Mouse (Mus musculus) embryo, embryonic 11.5 days (tissue): Measurements from ENCODE around the gene Tvp23b.

Experiments used
- DNase-seq: peaks from one replicate; pipeline ENCODE4 v3.0.0-alpha.2; 2012; ENCODE audit warnings: low read depth, low spot score

The Tvp23b gene

DNA sequence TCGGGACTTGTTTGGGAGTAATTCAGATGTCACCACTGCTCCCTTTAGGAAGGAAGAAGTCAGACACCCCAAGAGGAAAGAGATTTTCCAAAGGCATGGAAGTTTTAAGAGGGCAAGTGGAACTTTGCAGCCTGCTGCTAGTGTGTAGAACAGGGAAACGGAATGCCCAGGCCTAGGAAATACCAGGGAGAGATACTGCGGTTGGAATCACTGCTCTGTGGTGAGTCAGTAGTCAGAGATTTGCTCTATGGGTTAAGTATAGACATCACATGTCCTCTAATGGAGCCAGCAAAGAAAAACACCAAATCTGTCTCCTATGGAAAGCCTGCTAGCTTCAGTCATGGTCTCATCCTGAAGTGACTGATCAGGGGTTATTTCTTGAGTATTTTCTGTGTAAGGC, 60.9 kb downstream of the Tvp23b start:
- no peak for DNase-seq

DNA sequence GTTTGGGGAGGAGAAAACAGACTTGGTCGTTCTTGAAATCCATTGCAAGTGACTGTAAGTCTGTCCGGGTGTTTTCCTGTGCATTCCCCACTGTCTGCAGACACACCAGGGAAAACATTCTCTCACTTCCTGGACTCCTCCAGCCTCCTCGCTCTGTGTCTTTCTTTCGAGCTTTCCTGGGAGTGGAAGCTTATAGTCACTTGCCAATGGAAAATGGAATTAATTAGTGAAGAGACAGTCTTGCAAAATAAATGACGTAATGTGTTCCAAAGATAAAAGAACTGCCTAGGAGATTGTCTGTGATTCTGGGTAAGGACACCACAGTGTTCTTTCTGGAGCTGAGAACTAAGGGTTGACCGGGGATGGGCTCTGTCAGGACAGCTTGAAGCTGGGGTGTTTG, 64.3 kb downstream of the Tvp23b start:
- no peak for DNase-seq

DNA sequence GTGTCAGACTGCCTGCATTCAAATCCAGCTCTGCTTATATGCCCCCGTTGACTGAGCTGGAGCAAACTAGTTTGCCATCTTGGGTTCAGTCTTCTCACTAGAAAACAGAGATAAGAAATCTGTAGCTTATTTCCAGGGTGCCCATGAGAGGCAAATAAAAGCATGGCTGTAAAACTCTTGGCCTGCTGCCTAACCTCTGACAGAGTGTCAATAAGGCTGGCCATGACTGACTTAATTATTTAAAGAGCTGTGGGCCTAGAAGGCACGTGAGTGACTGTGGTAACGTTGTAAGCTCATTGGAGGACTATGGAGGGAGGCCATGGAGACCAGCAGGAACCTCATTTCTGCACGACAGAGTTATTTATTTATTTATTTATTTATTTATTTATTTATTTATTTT, 66.3 kb downstream of the Tvp23b start:
- no peak for DNase-seq

DNA sequence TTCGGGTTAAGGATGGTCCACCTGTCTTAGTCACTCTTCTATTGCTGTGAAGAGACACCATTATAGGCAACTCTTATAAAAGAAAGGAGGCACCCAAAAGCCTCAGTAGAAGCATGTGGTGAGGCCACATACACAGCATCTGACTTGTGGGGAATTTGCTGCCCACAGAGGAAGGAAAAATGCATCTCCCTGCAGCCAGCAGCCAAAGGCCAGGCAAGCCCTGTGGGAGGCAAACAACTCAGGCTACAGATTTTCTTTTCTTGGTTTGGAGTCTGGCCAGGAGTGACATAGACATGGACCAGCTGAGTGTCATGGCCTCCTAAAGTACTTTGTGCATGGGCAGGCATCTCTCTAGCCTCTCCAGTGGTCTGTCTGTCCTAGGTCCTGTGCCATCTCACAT, 70.3 kb downstream of the Tvp23b start:
- DNase-seq = no peak

DNA sequence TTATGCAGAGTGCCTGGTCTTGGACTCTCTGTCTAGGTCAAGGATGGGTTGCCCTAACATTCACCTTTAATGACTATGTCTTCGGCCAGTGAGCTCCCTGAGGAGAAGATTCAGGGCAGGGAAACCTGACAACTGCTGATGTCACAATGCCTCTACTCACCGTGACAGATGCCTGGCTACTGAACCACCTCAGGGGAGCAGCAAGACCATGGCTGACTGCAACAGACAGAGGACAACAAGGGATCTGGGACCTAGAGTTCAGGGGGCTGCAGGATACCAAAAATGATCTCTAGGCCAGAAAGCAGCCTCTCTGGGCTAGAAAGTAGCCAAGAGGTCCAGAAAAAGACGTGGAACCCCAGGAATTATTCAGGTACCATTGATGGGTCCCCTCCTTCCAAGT, 71.8 kb downstream of the Tvp23b start, which contains the start of gene Cdrt4:
Cdrt4 (plus strand) TSS at position 182 of the 400 bp plus-strand sequence.
- DNase-seq = no peak

DNA sequence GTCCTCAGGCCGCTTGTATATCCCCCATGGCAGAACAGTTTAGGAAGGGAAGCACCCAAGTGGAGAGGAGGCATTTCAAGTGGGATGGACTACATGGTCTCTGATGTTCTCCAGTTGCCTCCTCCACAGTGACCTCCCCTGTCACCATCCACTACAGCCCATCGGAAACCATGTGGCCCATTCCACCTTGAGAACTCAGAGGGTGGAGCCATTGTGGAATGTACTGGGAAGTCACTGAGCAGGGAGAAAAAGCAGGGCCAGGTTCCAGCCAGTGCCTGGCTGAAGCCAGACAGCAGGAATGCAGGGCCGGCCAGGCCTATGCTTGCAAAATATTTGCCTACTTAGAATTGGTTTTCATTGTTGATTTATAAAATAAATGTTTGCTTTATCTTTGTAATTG, 75.5 kb downstream of the Tvp23b start:
- DNase-seq = no peak

DNA sequence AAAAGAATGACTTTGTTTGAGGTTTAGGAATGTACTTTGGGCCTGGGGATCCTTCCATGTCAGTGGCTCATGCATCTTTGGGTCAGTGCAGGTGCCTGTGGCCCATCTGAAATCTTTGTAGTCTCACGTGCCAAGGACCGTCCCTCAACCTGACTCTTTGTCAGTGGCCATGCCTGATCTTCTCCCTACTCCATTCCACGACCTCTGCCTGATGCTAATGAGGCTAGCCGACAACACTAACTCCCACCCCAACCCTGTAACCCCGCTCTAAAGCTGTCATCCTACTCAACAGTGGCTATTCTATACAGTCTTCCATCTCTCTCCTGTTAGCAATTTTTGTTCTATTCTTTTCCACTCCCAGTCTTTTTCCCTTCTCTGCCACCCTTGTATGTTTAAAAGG, 75.9 kb downstream of the Tvp23b start:
- DNase-seq = no peak

DNA sequence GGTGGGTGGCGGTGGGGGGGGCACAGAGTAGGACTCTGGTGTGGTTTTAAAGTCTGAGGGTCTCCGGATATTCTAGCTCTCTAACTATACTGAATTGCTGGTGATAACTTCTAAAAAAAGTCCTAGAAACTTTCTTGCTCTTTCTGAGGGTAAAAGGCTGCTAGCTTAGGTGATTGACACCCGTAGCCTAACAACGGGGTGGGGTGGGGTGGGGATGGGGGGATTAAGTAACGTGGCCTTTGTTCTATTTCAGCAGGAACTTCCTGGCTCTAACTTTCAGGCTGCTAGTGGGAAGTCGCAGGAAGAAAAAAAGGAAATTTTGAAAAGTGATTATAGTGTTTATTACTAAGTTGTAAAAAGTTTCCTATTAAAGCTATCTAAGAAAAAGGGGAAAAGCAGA, 76.5 kb downstream of the Tvp23b start:
- DNase-seq = no peak

DNA sequence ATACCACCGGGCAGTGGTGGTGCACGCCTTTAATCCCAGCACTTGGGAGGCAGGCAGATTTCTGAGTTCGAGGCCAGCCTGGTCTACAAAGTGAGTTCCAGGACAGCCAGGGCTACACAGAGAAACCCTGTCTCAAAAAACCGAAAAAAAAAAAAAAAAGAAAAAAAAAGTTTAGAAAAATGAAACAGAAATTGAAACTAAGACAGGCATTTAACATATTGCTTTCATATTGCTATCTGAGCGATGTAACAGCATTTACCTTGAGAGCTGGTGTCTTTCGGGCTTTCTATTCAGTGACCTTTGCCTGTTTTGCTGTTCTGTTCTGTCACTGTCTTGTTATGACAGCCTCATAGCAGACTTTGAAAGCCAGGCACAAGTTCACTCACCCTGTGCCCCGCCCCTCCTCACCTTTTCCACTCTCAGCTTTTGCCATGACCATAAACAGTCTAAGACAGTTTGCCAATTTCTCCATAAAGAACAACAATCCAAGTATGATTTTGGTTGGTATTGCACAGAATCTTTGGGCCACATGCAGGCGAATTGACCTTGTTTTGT, 78.4 kb downstream of the Tvp23b start:
- no peak for DNase-seq

DNA sequence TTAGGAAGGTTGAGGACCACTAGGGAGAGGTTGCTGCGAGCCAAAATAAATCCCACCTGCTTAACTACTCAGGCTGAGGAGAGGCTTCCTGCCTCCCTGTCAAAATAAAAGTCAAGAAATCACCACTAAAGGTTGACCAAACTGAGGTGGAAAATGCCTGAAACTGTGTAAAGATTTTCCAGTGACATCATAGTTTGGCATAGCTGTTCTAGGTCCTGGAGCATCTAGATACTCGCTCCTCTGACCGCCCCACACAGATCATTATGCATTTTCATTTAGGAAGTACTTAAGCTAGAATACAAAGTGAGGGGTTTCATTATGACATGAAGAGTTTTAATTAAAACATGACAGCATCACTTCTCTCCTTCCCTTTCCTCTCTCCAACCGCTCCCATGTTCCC, 84.0 kb downstream of the Tvp23b start:
- no peak for DNase-seq

DNA sequence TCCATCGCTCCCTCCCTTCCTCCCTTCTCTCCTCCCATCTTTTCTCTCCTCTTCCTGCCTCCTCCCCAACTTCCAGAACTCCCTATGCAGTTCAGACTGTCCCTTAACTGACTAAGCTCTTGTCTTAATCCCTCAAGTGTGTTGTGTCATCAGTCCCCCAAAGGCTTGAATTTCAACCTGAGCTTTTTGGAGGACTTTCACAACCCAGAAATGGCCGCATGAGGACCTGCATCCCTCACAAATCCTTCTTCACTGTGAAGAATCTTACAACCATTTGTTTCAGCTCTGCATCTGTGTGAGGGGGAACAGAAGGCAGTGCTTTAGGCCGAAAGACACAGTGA, 87.1 kb downstream of the Tvp23b start:
- DNase-seq = no peak
